Mouse (Mus musculus) neural tube, embryonic 15.5 days (tissue): ENCODE data around the gene Tuba4a. TPM values are rescaled to one million over a fixed set of nuclear protein-coding genes. Genes with fewer than 3 reads are reported as not detected.

ENCODE experiments used
- ATAC-seq: fragments of 200-750 bp; cut with Nextera tagmentation; 2 replicates; pipeline ENCODE4 v1.8.0; 2017; ENCODE audit warnings: mild to moderate bottlenecking, moderate TSS enrichment, moderate library complexity; ENCODE audit not compliant: low FRiP score
- H3K27ac ChIP-seq: fragments of 300-500 bp; sonication (generic); replicated peaks from 2 replicates; pipeline ENCODE4 v1.5.1; 2015; ENCODE audit warnings: mild to moderate bottlenecking, inconsistent platforms
- H3K27me3 ChIP-seq: fragments of 300-500 bp; sonication (generic); replicated peaks from 2 replicates; pipeline ENCODE4 v1.6.1; 2015; ENCODE audit warnings: inconsistent platforms
- H3K36me3 ChIP-seq: fragments of 300-500 bp; sonication (generic); 2 replicates; pipeline ENCODE4 v1.6.1; 2015; ENCODE audit warnings: inconsistent platforms
- H3K4me1 ChIP-seq: fragments of 300-500 bp; sonication (generic); 2 replicates; pipeline ENCODE4 v1.6.1; 2015; ENCODE audit warnings: inconsistent platforms
- H3K4me2 ChIP-seq: fragments of 300-500 bp; sonication (generic); 2 replicates; pipeline ENCODE4 v1.6.1; 2015; ENCODE audit warnings: inconsistent platforms, mild to moderate bottlenecking, moderate library complexity
- H3K4me3 ChIP-seq: fragments of 300-500 bp; sonication (generic); replicated peaks from 2 replicates; pipeline ENCODE4 v1.5.1; 2015; ENCODE audit warnings: mild to moderate bottlenecking, inconsistent platforms
- H3K9ac ChIP-seq: fragments of 300-500 bp; sonication (generic); replicated peaks from 2 replicates; pipeline ENCODE4 v1.6.1; 2015; ENCODE audit warnings: mild to moderate bottlenecking, inconsistent platforms
- H3K9me3 ChIP-seq: fragments of 300-500 bp; sonication (generic); replicated peaks from 2 replicates; pipeline ENCODE4 v1.6.1; 2016; ENCODE audit warnings: inconsistent platforms
- WGBS: fragments of 180-500 bp; shearing (Covaris S2); methylation state at CpG from one replicate; pipeline ENCODE4 v1.1.7; 2015; ENCODE audit warnings: mixed read lengths; 5-methylcytosine and 5-hydroxymethylcytosine counted together
- polyA plus RNA-seq: library from polyadenylated mRNA; unstranded; fragments of >200 nt; fragmentation: Nextera tagmentation; extraction: Ambion mirVana; gene quantifications from 2 replicates; pipeline ENCODE4 v1.2.1, GENCODE M21; 2015

Gene Tuba4a
- polyA plus RNA-seq, 1 experiment from 2014 or later = 44.6 TPM

DNA sequence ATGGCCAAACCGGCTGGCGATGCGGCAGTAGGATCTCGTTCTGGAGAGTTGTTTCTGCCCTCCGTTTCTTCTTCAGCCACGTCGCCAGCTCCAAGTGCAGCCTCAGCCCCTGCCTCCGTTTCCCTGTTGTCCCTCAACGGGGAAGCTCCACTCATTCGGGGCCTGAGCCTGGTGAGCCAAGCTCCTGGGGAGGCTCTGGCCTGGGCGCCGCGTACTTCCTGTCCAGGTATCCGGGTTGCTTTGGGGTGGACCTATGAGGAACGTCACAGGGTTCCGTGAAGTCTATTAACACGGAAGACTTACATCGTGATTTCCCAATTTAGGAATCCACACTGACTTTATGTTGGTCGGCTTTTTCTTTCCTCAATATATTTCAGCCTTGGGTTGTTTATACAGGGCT, 27.2 kb downstream of the Tuba4a start:
- H3K4me1 ChIP-seq = peaks cover 30% of the 10 kb centered on the region
- WGBS = under 1% methylated on average over 19 of the region's 19 CpGs
- H3K4me3 ChIP-seq = peak overlapping the region; percentile 67
- H3K4me2 ChIP-seq = peak overlapping the region; percentile 97
- peak; percentile 45; the same call in 1 of the 2 replicates for ATAC-seq
- H3K9me3 ChIP-seq = no peaks in the 10 kb centered on the region
- H3K36me3 ChIP-seq = peaks cover 45% of the 10 kb centered on the region
- H3K27ac ChIP-seq = peak overlapping the region; percentile 91
- no peaks in the 10 kb centered on the region for H3K27me3 ChIP-seq
- peak overlapping the region; percentile 91 for H3K9ac ChIP-seq

DNA sequence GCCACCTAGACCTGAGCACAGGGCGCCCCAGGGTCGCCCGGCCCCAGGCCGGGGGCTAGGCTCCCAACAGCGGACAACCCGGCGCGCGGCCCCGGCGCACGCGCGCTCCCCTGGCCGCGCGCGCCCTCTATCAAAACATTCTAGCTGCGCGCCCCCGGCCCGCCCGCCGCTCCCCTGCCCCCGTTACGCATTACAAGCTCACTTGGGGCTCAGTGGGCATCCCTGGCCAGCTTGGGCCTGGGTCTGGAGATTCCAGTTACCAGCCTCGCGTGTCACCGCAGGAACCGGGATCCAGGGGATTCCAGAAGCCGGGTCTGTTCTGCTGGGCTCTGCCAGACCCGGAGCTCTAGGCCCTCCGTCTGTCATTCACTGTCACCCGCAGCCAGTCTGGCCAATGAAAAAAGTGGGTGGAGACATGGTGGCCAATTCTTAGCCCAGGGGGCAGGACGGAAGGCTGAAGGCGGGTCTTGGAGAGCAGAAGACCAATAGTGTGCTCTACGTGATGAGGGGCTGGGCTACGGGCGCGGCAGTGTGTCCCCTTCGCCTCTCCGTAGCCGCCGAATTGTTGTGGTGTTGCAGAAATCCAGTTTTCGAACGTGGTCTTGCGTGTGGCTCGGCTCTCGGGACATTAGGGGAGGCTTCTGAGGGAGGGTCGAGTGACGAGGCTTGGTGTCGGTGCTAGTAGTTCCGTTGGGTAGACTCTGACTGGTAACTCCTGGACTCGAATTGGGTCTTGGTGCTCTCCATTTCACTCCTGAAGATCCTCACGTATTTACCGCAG, 27.9 kb downstream of the Tuba4a start, which contains the start of the genes Ankzf1 and Atg9a:
Gene Ankzf1 (plus strand): TSS at position 530 of the 781 bp plus-strand sequence.
Gene Atg9a (minus strand): TSS at position 575 of the 781 bp plus-strand sequence.
- H3K4me1 ChIP-seq = peaks cover 30% of the 10 kb centered on the region
- no peaks in the 10 kb centered on the region for H3K27me3 ChIP-seq
- peaks cover 45% of the 10 kb centered on the region for H3K36me3 ChIP-seq
- under 1% methylated on average over 56 of the region's 56 CpGs for WGBS
- peak; percentile 99 for ATAC-seq
- peak within 1 kb of the TSS; percentile 97 for H3K27ac ChIP-seq
- H3K4me3 ChIP-seq = peak within 1 kb of the TSS; percentile 67
- no peaks in the 10 kb centered on the region for H3K9me3 ChIP-seq
- peak within 1 kb of the TSS; percentile 97 for H3K4me2 ChIP-seq
- peak within 1 kb of the TSS; percentile 91 for H3K9ac ChIP-seq

DNA sequence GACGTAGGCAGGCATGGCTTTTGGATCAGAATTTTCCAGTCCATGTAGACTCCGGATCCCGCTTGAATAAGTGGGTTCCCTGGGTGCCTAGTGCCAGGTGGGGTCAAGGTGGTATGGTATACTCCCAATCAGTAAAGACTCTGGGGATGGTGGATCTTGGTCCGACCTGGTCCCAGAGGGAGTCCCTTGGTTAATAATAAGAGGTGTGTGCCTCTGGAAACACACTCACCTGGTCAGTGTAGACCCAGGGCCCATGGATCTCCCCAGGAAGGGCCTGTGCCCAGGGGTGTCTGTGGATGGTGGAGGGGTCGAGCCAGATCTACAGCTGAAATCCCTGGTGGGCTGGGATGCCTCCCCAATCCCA, 28.4 kb downstream of the Tuba4a start:
- H3K27ac ChIP-seq = peak overlapping the region; percentile 97
- WGBS = 46% methylated on average over 5 of the region's 5 CpGs
- ATAC-seq = no peak
- peaks cover 30% of the 10 kb centered on the region for H3K4me1 ChIP-seq
- peak overlapping the region; percentile 67 for H3K4me3 ChIP-seq
- peak overlapping the region; percentile 97 for H3K4me2 ChIP-seq
- H3K36me3 ChIP-seq = peaks cover 45% of the 10 kb centered on the region
- no peaks in the 10 kb centered on the region for H3K9me3 ChIP-seq
- no peaks in the 10 kb centered on the region for H3K27me3 ChIP-seq
- peak overlapping the region; percentile 69 for H3K9ac ChIP-seq

DNA sequence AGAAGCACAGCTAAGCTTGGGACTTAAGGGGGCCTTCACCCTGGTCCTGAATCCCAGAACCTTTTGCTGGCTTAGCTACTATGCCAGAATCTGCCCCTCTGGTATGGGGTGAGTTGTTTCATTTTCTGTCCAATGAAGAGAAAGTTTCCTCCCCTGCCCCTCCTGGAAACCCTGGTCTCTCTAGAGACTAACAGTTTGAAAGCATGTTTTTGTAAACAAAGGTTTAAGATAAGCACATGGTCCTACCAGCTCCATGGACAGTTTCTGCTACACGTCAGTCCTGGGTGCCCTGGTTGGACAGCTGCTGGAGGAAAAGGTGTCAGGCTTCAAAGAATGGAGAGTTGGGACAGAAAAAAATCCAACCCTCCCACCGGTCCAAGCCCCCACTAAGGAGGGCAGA, 29.1 kb downstream of the Tuba4a start:
- H3K4me2 ChIP-seq = peak overlapping the region; percentile 97
- H3K9me3 ChIP-seq = no peaks in the 10 kb centered on the region
- no peaks in the 10 kb centered on the region for H3K27me3 ChIP-seq
- no peak overlapping the region for H3K27ac ChIP-seq
- H3K36me3 ChIP-seq = peaks cover 46% of the 10 kb centered on the region
- 82% methylated on average over 2 of the region's 2 CpGs for WGBS
- H3K4me1 ChIP-seq = peaks cover 30% of the 10 kb centered on the region
- H3K9ac ChIP-seq = no peak overlapping the region
- H3K4me3 ChIP-seq = no peak overlapping the region
- ATAC-seq = no peak

DNA sequence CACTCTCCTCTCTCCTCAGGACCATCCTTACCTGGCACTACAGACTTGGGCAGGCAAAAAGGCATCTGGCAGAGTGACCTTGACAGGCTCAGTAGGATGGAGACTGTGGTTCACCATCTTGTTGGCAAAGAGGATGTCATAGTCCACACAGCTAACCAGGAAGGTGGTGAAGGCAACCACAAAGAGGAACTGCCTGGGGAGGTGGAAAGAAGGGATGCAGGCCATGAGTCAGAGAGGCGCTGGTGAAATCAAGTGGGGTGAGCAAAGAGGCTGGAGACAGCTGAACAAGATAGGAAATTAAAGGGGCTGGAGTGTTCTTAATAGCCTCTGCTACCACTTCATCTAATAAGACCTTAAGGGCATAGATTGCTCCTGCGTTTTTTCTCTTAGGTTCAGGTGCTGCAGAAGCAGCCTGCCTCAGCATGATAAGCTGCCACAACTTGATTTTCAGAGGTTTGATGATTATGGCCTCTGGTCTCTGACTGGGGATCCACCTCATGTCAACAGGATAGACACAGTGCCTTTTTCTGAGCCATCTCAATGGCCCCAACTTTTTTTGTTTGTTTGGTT, 31.7 kb downstream of the Tuba4a start:
- 83% methylated on average over 2 of the region's 2 CpGs for whole genome bisulfite sequencing
- Histone ChIP-seq H3K4me1 (peaks cover 22% of the 10 kb centered on the region), H3K4me2 (no peak overlapping the region), H3K27me3 (no peaks in the 10 kb centered on the region), H3K9me3 (no peaks in the 10 kb centered on the region), H3K9ac (no peak overlapping the region), H3K27ac (no peak overlapping the region), H3K36me3 (peaks cover 63% of the 10 kb centered on the region), H3K4me3 (no peak overlapping the region)
- no peak for ATAC-seq

DNA sequence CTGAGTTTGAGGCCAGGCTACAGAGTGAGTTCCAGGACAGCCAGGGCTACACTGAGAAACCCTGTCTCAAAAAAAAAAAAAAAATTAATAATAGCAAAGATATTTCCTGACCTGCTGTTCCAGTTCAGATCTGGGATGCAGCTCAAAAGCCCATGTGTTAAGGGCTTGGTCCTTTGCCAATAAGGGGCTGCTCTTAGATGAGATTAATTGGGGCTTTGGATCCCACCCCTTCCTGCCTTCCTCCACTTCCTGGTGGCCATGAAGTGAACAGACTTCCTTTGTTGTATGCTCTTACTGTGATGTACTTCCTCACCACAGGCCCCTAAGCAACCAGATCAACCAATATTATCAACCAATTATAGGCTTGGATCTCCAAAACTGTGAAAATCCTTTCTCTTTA, 32.5 kb downstream of the Tuba4a start:
- Histone ChIP-seq H3K27me3 (no peaks in the 10 kb centered on the region), H3K36me3 (peaks cover 72% of the 10 kb centered on the region), H3K27ac (no peak overlapping the region), H3K9me3 (no peaks in the 10 kb centered on the region), H3K9ac (no peak overlapping the region), H3K4me2 (no peak overlapping the region), H3K4me1 (peaks cover 16% of the 10 kb centered on the region), H3K4me3 (no peak overlapping the region)
- no peak for ATAC-seq

DNA sequence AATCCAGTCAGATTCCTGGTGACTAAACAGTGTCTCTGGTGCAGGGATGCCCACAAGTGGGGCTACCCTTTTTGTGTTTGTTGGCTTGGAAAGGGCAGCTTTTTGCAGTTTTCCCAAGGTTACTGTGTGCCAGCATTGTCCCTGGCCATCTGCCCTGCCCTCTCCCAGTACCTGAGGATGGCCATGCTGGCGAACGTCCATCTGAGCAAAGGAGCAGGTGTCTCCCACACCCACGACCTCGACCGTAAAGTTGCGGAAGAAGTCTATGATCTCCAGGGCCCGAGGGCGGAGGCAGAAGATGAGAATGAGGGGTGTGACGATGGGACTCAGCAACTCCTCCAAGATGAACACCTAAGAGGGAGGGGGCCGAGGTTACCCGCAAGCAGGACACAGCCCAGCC, 34.2 kb downstream of the Tuba4a start:
- Histone ChIP-seq H3K36me3 (peaks cover 80% of the 10 kb centered on the region), H3K27ac (no peak overlapping the region), H3K4me1 (peaks cover 11% of the 10 kb centered on the region), H3K4me2 (no peak overlapping the region), H3K9ac (no peak overlapping the region), H3K27me3 (no peaks in the 10 kb centered on the region), H3K4me3 (no peak overlapping the region), H3K9me3 (no peaks in the 10 kb centered on the region)
- WGBS = 94% methylated on average over 11 of the region's 11 CpGs
- no peak for ATAC-seq

DNA sequence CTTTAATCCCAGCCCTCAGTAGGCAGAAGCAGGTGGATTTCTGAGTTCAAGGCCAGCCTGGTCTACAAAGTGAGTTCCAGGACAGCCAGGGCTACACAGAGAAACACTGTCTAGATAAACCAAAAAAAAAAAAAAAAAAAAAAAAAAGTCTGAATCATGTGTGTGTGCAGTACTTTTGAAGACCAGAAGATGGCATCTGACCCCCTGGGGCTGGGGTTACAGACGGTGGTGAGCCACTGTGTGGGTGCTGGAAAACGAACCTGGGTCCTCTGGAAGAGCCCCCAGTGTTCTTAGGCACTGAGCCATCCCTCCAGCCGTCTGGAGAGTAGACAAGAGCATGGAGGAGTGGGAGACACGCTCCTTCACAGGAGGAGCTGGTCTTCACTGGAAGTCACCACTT, 37.5 kb downstream of the Tuba4a start:
- peaks cover 68% of the 10 kb centered on the region for H3K36me3 ChIP-seq
- 77% methylated on average over 4 of the region's 4 CpGs for WGBS

DNA sequence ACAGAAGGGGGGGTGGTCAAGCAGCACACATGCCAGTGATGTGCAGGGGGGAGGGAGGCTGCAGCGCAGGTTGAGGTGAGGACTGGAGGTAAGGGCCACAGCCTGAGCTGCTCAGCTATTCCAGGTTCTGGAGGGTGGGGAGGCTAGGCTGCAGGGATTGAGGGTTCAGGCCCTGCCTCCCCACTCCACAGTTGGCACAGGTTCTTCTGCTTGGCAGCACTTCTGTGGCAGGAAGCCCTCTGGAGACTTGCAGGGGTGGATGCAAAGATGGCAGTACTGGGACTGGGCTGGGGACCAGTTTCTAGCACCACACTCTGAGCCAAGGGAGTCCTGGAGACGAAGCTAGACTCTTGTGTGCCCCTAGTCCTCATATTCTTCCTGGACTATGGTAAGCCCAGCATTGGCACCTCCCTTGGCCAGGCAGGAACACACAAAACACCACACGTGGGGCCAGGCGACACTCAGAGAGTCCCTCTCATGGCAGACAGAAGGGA, 38.2 kb downstream of the Tuba4a start:
- no peak for ATAC-seq
- H3K9ac ChIP-seq = no peak overlapping the region
- H3K4me3 ChIP-seq = no peak overlapping the region
- no peaks in the 10 kb centered on the region for H3K9me3 ChIP-seq
- H3K4me1 ChIP-seq = peaks cover 30% of the 10 kb centered on the region
- H3K4me2 ChIP-seq = no peak overlapping the region
- H3K36me3 ChIP-seq = peaks cover 64% of the 10 kb centered on the region
- H3K27ac ChIP-seq = no peak overlapping the region
- H3K27me3 ChIP-seq = no peaks in the 10 kb centered on the region
- 84% methylated on average over 4 of the region's 4 CpGs for WGBS

More for the DNA sequence above, 37.5 kb downstream of the Tuba4a start:
- no peak overlapping the region for H3K27ac ChIP-seq
- H3K27me3 ChIP-seq = no peaks in the 10 kb centered on the region
- peaks cover 30% of the 10 kb centered on the region for H3K4me1 ChIP-seq
- no peaks in the 10 kb centered on the region for H3K9me3 ChIP-seq
- no peak overlapping the region for H3K4me3 ChIP-seq
- no peak for ATAC-seq
- H3K4me2 ChIP-seq = no peak overlapping the region
- H3K9ac ChIP-seq = no peak overlapping the region

DNA sequence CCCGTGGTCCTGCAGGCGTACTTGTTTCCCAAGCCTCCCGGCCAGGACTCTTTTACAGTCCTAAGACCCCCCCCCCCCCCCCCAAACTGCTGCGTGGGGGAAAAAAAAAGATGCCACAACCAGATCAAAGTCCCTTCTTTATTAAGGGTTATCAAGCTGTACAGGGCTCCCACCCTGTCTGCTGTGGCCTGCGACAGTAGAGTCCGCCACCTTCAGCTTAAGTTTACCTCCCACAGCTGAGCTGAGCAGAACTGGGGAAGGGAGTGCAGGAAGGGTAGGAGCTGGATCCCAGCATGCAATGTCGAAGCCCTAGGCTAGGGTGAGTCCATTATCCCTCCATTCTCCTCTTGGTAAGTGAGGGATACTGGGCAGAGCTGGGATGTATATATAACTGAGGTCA, 38.9 kb downstream of the Tuba4a start:
- Histone ChIP-seq H3K9me3 (no peaks in the 10 kb centered on the region), H3K9ac (no peak overlapping the region), H3K36me3 (peaks cover 64% of the 10 kb centered on the region), H3K27ac (no peak overlapping the region), H3K4me2 (peak overlapping the region; percentile 100), H3K4me1 (peaks cover 30% of the 10 kb centered on the region), H3K4me3 (peak overlapping the region; percentile 67), H3K27me3 (no peaks in the 10 kb centered on the region)
- WGBS = 39% methylated on average over 6 of the region's 7 CpGs
- no peak for ATAC-seq

DNA sequence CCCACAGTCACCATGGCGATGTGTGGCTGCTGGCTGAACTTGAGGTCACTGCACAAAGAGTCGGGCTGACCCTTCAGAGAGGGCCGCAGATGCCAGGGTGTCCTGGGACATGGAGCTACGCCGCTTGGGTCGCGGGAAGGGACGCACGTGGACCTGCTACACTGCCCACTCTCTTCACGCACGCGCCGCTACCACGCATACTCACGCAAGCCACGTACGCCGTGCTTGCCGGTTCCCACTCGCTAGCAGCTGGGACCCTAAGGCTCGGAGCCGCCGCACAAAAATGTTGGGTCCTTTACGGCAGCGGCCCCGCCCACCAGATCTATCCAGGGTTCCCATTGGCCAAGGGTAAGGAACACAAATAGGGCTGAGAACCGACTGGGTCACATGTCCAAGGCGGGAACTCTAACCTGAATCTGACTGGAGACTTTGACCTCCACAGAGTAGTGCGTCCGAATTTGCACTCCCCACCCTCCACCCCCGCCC, 39.5 kb downstream of the Tuba4a start, which contains the start of gene Abcb6:
Gene Abcb6 (minus strand): TSS at position 288 of the 486 bp plus-strand sequence.
- Histone ChIP-seq H3K4me2 (peak within 1 kb of the TSS; percentile 100), H3K27ac (peak within 1 kb of the TSS; percentile 74), H3K27me3 (no peaks in the 10 kb centered on the region), H3K4me3 (peak within 1 kb of the TSS; percentile 67), H3K36me3 (peaks cover 64% of the 10 kb centered on the region), H3K9ac (peak within 1 kb of the TSS; percentile 69), H3K9me3 (no peaks in the 10 kb centered on the region), H3K4me1 (peaks cover 30% of the 10 kb centered on the region)
- WGBS = under 1% methylated on average over 31 of the region's 31 CpGs
- peak; percentile 94 for ATAC-seq
